Mouse (Mus musculus): ENCODE data around the gene Ifi27l2a. TPM values are rescaled to one million over a fixed set of nuclear protein-coding genes. Genes with fewer than 3 reads are reported as not detected.

Ifi27l2a gene
- total and polyA plus RNA-seq, 3 experiments: 81.1 to 262 (median 133) TPM

GRCm38 (mm10) chr12:103433986-103434731 lies 9.3 kb downstream of the Ifi27l2a start, which contains the start of gene Ifi27:
Gene Ifi27, plus strand, starts transcription at chr12:103434211.
- Histone ChIP-seq H3K4me2 (ENCODE audit: insufficient read depth, low read depth, poor library complexity, severe bottlenecking) (peak within 1 kb of the TSS; percentile 80), H3K27me3 (replicated peaks) (no peaks in the 10 kb centered on the region), H3K9ac (ENCODE audit: insufficient read depth, low read depth) (peak within 1 kb of the TSS; percentile 99), H3K9me3 (replicated peaks; ENCODE audit: low read length) (no peaks in the 10 kb centered on the region), H3K4me1 (ENCODE audit: control insufficient read depth in 1 of 2, insufficient read depth in 2 of 2) (peaks cover 25 to 48% of the 10 kb centered on the region in 2 experiments), H3K27ac (ENCODE audit: insufficient read depth, low read depth) (peak within 1 kb of the TSS; percentile 54; the same call in 1 of the 2 replicates), H3K36me3 (replicated peaks in 1 of 2; ENCODE audit: control insufficient read depth in 1 of 2, insufficient read depth in 1 of 2, low read length in 1 of 2) (peaks cover 21 to 38% of the 10 kb centered on the region in 2 experiments), H3K79me2 (replicated peaks; ENCODE audit: control insufficient read depth, extremely low read depth, insufficient read depth, poor library complexity, severe bottlenecking) (no peaks in the 10 kb centered on the region; the same call in 1 of the 2 replicates), H3K4me3 (replicated peaks in 1 of 3; ENCODE audit: low read depth in 2 of 3, low read length in 2 of 3, poor library complexity in 1 of 3) (peak within 1 kb of the TSS; percentile 61 to 73 (median 64))
- peak; percentile 90 for DNase-seq (ENCODE audit: extremely low read depth)
- dilution Hi-C loops (cut with MboI; ENCODE audit: extremely low pct_ligation_motif_present, extremely low pct_unique_long_range_greater_than_20kb, low sequenced_read_pairs) (no loop called here), in situ Hi-C loops (cut with MboI; ENCODE audit: low pct_ligation_motif_present, low pct_unique_long_range_greater_than_20kb, low sequenced_read_pairs) (no loop called here)
- no peak for TF ChIP-seq SMC3 (IDR thresholded peaks at IDR 0.05; ENCODE audit: low read depth, low read length)
- peak; percentile 90 for TF ChIP-seq MAX (IDR thresholded peaks at IDR 0.05; ENCODE audit: low read length)
- TF ChIP-seq USF1 (IDR thresholded peaks at IDR 0.05; ENCODE audit: low read depth, low read length): peak; percentile 95
- peak; percentile 80; the same call in 1 of the 2 replicates for TF ChIP-seq ZMIZ1 (IDR thresholded peaks at IDR 0.05; ENCODE audit: low read depth, low read length)
- peak; percentile 90 for TF ChIP-seq TBP (conservative IDR thresholded peaks at IDR 0.05; ENCODE audit: low read depth, low read length)
- peak; percentile 62; the same call in 1 of the 2 replicates for TF ChIP-seq MEF2A (IDR thresholded peaks at IDR 0.05; ENCODE audit: borderline replicate concordance, low read depth, low read length)
- TF ChIP-seq ELF1 (IDR thresholded peaks at IDR 0.05; ENCODE audit: low read depth, low read length): peak; percentile 69; the same call in 1 of the 2 replicates
- peak; percentile 80 for TF ChIP-seq HCFC1 (IDR thresholded peaks at IDR 0.05; ENCODE audit: low read depth, low read length)
- peak; percentile 64 for TF ChIP-seq NELFE (IDR thresholded peaks at IDR 0.05; ENCODE audit: low read depth, low read length)
- TF ChIP-seq UBTF (IDR thresholded peaks at IDR 0.05; ENCODE audit: low read depth, low read length): no peak
- TF ChIP-seq POLR2AphosphoS2 (IDR thresholded peaks at IDR 0.05; ENCODE audit: low read depth, low read length): no peak
- 0 out of 2 replicates have a peak, but pooled peaks have one; percentile 23 for TF ChIP-seq JUND (conservative IDR thresholded peaks at IDR 0.05; ENCODE audit: low read depth, low read length)
- peak; percentile 92 for TF ChIP-seq SIN3A (IDR thresholded peaks at IDR 0.05; ENCODE audit: low read length)
- peak; percentile 46; the same call in 1 of the 2 replicates for TF ChIP-seq EP300 (IDR thresholded peaks at IDR 0.05; ENCODE audit: low read length)
- TF ChIP-seq ZKSCAN1 (IDR thresholded peaks at IDR 0.05; ENCODE audit: borderline replicate concordance, low read depth, low read length): no peak
- peak; percentile 75 for TF ChIP-seq ETS1 (conservative IDR thresholded peaks at IDR 0.05; ENCODE audit: low read depth, low read length)
- TF ChIP-seq USF2 (conservative IDR thresholded peaks at IDR 0.05; ENCODE audit: low read depth, low read length): peak; percentile 96
- TF ChIP-seq BHLHE40 (IDR thresholded peaks at IDR 0.05; ENCODE audit: low read depth, low read length): no peak; the same call in 1 of the 2 replicates
- TF ChIP-seq POLR2A (IDR thresholded peaks at IDR 0.05; ENCODE audit: low read depth, low read length): peak; percentile 57; the same call in 1 of the 2 replicates
- TF ChIP-seq IRF4 (IDR thresholded peaks at IDR 0.05; ENCODE audit: low read depth, low read length): peak; percentile 92
- TF ChIP-seq TCF12 (IDR thresholded peaks at IDR 0.05; ENCODE audit: low read depth, low read length): peak; percentile 70; the same call in 1 of the 2 replicates
- TF ChIP-seq ZC3H11A (IDR thresholded peaks at IDR 0.05; ENCODE audit: low read depth, low read length): no peak
- no peak for TF ChIP-seq MYC (IDR thresholded peaks at IDR 0.05; ENCODE audit: low read depth, low read length)
